Mouse (Mus musculus): ENCODE data around the gene Tbc1d4. TPM values are rescaled to one million over a fixed set of nuclear protein-coding genes. Genes with fewer than 3 reads are reported as not detected.
A peak's percentile ranks its signal among the peaks of the same experiment; 100 is the strongest.

Tbc1d4 gene
- total and polyA plus RNA-seq, 3 experiments, result 20.6 to 72.9 (median 71.0) TPM

DNA sequence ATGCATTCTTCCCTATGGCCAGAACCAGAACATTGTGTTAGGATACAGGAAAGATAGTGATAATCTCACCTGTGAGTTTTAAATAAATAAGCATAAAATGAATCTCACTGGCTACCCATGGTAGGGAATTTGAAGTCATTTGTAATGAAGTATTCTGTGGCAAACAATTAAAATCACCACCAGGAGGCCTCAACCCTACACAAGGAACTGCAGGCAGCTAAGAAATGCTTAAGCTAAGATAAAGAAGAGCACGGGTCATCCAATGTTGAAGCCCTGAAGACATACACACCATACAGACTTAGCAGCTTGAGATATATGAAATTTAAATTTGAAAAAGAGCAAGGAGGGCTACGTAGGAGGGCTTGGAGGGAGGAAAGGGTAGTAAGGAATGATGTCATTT lies 3.1 kb downstream of the Tbc1d4 start:
- Histone ChIP-seq H3K4me2 (ENCODE audit: insufficient read depth, low read depth, poor library complexity, severe bottlenecking) (no peak overlapping the region), H3K9ac (ENCODE audit: insufficient read depth, low read depth) (no peak overlapping the region), H3K4me3 (replicated peaks in 1 of 3; ENCODE audit: low read depth in 2 of 3, low read length in 2 of 3, poor library complexity in 1 of 3) (no peak overlapping the region), H3K79me2 (replicated peaks; ENCODE audit: control insufficient read depth, extremely low read depth, insufficient read depth, poor library complexity, severe bottlenecking) (no peaks in the 10 kb centered on the region), H3K4me1 (ENCODE audit: control insufficient read depth in 1 of 2, insufficient read depth in 2 of 2) (peaks cover 0 to 37% of the 10 kb centered on the region in 2 experiments; a peak in 2 of 4 replicates), H3K36me3 (replicated peaks in 1 of 2; ENCODE audit: control insufficient read depth in 1 of 2, insufficient read depth in 1 of 2, low read length in 1 of 2) (peaks cover 0 to 7% of the 10 kb centered on the region in 2 experiments), H3K9me3 (replicated peaks; ENCODE audit: low read length) (no peaks in the 10 kb centered on the region), H3K27ac (ENCODE audit: insufficient read depth, low read depth) (no peak overlapping the region), H3K27me3 (replicated peaks) (no peaks in the 10 kb centered on the region)
- DNase-seq (ENCODE audit: extremely low read depth), result peak; percentile 28
- TF ChIP-seq MXI1 (IDR thresholded peaks at IDR 0.05; ENCODE audit: low read depth, low read length) (no peak), CTCF (conservative IDR thresholded peaks at IDR 0.05 in 1 of 2, IDR thresholded peaks at IDR 0.05 in 1 of 2; ENCODE audit: low read depth in 2 of 2, low read length in 2 of 2) (peak; percentile 14 to 54; a peak in 2 of 4 replicates), ZNF384 (IDR thresholded peaks at IDR 0.05; ENCODE audit: low read depth, low read length) (no peak), RAD21 (IDR thresholded peaks at IDR 0.05; ENCODE audit: low read depth, low read length) (peak; percentile 24), TBP (conservative IDR thresholded peaks at IDR 0.05; ENCODE audit: low read depth, low read length) (no peak), SMC3 (IDR thresholded peaks at IDR 0.05; ENCODE audit: low read depth, low read length) (peak; percentile 34)
- dilution Hi-C loops (cut with MboI; ENCODE audit: extremely low pct_ligation_motif_present, extremely low pct_unique_long_range_greater_than_20kb, low sequenced_read_pairs), result no loop called here
- in situ Hi-C loops (cut with MboI; ENCODE audit: low pct_ligation_motif_present, low pct_unique_long_range_greater_than_20kb, low sequenced_read_pairs), result loop anchor here (5.0 kb wide), 1 partner anchor 94 kb away; no protein-coding TSS in a partner anchor

DNA sequence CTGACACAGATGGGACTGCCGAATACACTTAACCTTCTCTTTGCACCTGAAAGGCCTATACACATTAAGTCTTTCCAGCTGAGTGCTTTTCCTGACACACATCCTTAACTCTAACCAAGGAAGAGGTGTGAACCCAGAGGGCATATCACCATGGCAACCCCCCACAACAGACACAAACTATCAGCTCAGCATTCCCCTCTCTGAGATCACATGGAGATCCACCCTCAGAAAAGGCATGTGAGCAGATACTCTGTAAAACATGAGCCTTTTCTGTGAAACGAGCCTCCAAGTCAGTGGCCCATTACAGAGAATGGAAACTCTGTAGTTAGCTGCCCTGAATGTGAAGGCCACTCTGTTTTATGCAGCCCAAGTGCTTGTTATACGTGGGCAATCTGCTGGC lies 6.1 kb downstream of the Tbc1d4 start:
- no peak overlapping the region for H3K4me3 ChIP-seq (replicated peaks in 1 of 3; ENCODE audit: low read depth in 2 of 3, low read length in 2 of 3, poor library complexity in 1 of 3)
- H3K36me3 ChIP-seq (replicated peaks in 1 of 2; ENCODE audit: control insufficient read depth in 1 of 2, insufficient read depth in 1 of 2, low read length in 1 of 2), result peaks cover 0 to 29% of the 10 kb centered on the region in 2 experiments
- DNase-seq (ENCODE audit: extremely low read depth), result peak; percentile 18
- in situ Hi-C loops (cut with MboI; ENCODE audit: low pct_ligation_motif_present, low pct_unique_long_range_greater_than_20kb, low sequenced_read_pairs) (no loop called here), dilution Hi-C loops (cut with MboI; ENCODE audit: extremely low pct_ligation_motif_present, extremely low pct_unique_long_range_greater_than_20kb, low sequenced_read_pairs) (no loop called here)
- H3K4me1 ChIP-seq (ENCODE audit: control insufficient read depth in 1 of 2, insufficient read depth in 2 of 2), result peaks cover 0 to 37% of the 10 kb centered on the region in 2 experiments; a peak in 2 of 4 replicates
- TF ChIP-seq ZMIZ1 (IDR thresholded peaks at IDR 0.05; ENCODE audit: low read depth, low read length) (no peak), JUND (conservative IDR thresholded peaks at IDR 0.05; ENCODE audit: low read depth, low read length) (no peak), SIN3A (IDR thresholded peaks at IDR 0.05; ENCODE audit: low read length) (no peak), USF2 (conservative IDR thresholded peaks at IDR 0.05; ENCODE audit: low read depth, low read length) (no peak), ELF1 (IDR thresholded peaks at IDR 0.05; ENCODE audit: low read depth, low read length) (no peak), TBP (conservative IDR thresholded peaks at IDR 0.05; ENCODE audit: low read depth, low read length) (no peak), NRF1 (IDR thresholded peaks at IDR 0.05; ENCODE audit: low read depth, low read length) (no peak), POLR2AphosphoS2 (IDR thresholded peaks at IDR 0.05; ENCODE audit: low read depth, low read length) (no peak), SMC3 (IDR thresholded peaks at IDR 0.05; ENCODE audit: low read depth, low read length) (no peak), PAX5 (IDR thresholded peaks at IDR 0.05; ENCODE audit: low read length) (no peak), KAT2A (IDR thresholded peaks at IDR 0.05; ENCODE audit: insufficient replicate concordance, low read length) (no peak), IRF4 (IDR thresholded peaks at IDR 0.05; ENCODE audit: low read depth, low read length) (no peak)
- H3K27me3 ChIP-seq (replicated peaks), result no peaks in the 10 kb centered on the region
- no peak overlapping the region for H3K9ac ChIP-seq (ENCODE audit: insufficient read depth, low read depth)
- H3K4me2 ChIP-seq (ENCODE audit: insufficient read depth, low read depth, poor library complexity, severe bottlenecking), result no peak overlapping the region
- H3K9me3 ChIP-seq (replicated peaks; ENCODE audit: low read length), result no peaks in the 10 kb centered on the region
- no peak overlapping the region for H3K27ac ChIP-seq (ENCODE audit: insufficient read depth, low read depth)
- no peaks in the 10 kb centered on the region for H3K79me2 ChIP-seq (replicated peaks; ENCODE audit: control insufficient read depth, extremely low read depth, insufficient read depth, poor library complexity, severe bottlenecking)

All from CH12.LX (cell line).